Mouse (Mus musculus) mouse embryonic stem cell (cell line): Measurements from ENCODE around the gene Egfem1.

ENCODE experiments used
- in situ Hi-C, 2 experiments: fragments of 300-500 bp; cut with MboI; formaldehyde crosslinking; loops; 1 replicate in 1 of 2; 3 replicates in 1 of 2; pipeline ENCODE4 v1.14.3; 2019 to 2020; ENCODE audit warnings: low sequenced_read_pairs in 2 of 2, low pct_unique_long_range_greater_than_20kb in 1 of 2, mixed read lengths in 1 of 2; ENCODE audit not compliant: unreplicated experiment in 1 of 2

Gene Egfem1

DNA sequence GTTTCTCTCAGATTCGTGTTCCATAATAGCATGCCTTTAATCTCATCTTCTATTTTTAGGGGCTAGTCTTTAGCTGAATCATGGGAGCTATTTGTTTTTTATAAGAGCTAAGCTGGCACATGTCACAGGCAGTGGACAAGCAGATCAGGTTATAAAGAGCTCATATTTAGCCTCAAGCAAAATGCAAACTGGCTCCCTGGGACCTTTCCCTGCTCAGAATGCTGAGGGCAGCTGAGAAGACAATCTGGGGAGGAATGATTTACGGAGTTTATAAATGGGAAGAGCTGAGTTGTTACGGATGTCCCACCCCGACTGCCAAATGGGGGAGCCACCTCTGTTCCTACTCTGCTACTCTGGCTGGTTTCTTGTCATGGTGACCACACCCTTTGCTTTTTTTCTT lies 153.7 kb downstream of the Egfem1 start:
- in situ Hi-C loops = no loop called here

GRCm38 (mm10) chr3:29236517-29236916 lies 154.7 kb downstream of the Egfem1 start:
- in situ Hi-C loops = no loop called here

- in situ Hi-C loops = no loop called here
Measured at GRCm38 (mm10) chr3:29243600-29243999, 161.8 kb downstream of the Egfem1 start.

GRCm38 (mm10) chr3:29291633-29292032 lies 209.8 kb downstream of the Egfem1 start:
- in situ Hi-C loops = no loop called here

GRCm38 (mm10) chr3:29292251-29292650 lies 210.4 kb downstream of the Egfem1 start:
- in situ Hi-C loops = no loop called here

DNA sequence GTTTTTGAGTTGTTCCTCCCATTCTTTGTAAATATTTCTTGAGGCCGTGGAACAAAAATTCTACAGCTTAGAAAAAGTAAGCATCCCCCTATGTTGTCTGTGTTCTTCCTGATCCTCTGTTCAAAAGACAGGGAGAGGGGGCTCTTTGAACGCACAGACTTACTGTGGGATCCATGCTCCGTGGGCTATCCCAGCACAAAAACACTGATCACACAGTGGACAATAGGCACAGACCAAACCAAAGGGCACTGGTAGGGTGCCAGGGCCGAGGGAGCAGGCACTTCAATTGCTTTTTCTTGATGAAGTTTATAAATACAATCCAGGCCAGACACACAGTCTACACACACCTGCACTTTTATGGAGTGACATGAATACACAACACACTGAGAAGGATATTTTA lies 211.4 kb downstream of the Egfem1 start:
- in situ Hi-C loops = no loop called here

DNA sequence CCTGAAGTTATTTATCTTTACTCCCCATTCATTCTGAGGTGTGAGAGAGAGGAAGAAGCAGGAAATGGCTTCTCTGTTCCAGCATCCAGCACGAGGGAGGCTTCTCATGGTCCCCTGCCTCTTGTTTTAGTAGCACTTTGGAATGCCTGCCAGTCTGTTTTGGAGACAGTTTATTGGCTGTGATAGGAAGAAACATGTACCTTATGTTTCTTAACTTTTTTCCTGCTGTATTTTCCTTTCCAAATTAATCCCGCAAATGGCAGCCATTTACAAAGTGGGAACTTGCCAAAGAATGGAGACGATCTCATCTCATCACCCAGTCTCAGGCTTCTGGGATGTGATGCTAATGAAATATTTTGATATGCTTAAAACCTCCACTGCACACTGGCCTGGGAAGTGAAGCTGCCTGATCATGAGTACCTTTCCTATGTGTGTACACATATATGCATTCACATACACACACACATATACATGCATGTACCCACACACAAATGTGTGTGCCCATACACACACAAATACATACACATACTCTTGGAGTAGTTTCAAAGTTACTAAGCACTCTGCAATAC lies 260.5 kb downstream of the Egfem1 start:
- in situ Hi-C loops = no loop called here

- in situ Hi-C loops = no loop called here
Measured at GRCm38 (mm10) chr3:29345805-29346204, 264.0 kb downstream of the Egfem1 start.

DNA sequence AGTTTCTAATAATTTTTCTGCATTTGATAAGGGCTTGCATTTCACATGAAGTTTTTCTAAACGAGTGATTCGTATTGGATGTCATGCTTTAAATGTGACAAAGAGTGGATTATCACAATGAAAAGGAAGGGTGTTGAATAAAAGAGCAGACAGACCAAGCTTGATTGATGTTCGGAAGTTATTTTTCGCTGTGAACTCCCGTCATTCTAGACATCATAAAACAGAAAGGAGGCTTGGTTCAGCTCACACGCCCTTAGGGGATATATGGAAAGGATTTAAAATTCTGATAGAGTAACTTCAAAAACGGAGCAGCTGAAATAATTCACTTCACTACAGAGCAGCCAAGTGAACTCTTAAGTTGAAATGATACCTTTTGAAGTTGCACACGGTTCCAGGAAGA lies 285.1 kb downstream of the Egfem1 start:
- in situ Hi-C loops = no loop called here

DNA sequence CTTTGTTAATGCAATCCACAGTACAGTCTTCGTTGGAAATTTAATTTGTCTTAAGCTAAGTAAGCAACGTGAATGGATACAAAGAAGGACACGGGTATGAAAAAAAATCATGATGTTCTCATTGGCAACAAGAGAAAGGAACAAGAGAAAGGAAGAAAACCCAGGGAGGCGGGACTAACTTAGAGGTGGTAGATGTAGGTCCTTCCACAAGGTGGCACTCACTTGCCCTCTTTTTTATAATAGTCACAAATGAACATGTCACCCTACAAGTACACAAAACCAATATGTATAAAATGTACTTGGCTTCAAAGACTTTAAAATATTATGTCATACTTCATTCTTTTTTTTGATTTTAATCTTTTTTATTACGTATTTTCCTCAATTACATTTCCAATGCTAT lies 288.7 kb downstream of the Egfem1 start:
- in situ Hi-C loops = no loop called here

- in situ Hi-C loops = no loop called here
Measured at GRCm38 (mm10) chr3:29381255-29381654, 299.4 kb downstream of the Egfem1 start.

DNA sequence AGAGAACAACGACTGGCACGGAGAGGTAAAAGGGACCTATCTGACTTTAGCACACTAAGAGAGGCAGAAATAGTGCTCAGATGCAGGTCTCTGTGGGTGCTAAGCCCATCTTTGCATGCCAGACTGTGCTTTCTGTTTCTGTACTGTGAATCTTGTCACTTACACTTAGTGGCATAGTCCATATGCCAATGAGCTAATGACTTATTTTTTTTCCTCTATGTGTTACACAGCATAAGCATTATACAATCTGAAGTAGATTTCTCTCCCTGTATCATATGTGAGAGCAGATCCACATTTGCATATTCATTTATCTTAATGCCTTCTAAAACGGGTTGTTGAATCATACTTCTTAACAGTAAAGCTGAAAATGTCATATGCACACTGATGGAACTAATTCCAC lies 317.2 kb downstream of the Egfem1 start:
- in situ Hi-C loops = no loop called here

- in situ Hi-C loops = no loop called here
Measured at GRCm38 (mm10) chr3:29421634-29422033, 339.8 kb downstream of the Egfem1 start.

DNA sequence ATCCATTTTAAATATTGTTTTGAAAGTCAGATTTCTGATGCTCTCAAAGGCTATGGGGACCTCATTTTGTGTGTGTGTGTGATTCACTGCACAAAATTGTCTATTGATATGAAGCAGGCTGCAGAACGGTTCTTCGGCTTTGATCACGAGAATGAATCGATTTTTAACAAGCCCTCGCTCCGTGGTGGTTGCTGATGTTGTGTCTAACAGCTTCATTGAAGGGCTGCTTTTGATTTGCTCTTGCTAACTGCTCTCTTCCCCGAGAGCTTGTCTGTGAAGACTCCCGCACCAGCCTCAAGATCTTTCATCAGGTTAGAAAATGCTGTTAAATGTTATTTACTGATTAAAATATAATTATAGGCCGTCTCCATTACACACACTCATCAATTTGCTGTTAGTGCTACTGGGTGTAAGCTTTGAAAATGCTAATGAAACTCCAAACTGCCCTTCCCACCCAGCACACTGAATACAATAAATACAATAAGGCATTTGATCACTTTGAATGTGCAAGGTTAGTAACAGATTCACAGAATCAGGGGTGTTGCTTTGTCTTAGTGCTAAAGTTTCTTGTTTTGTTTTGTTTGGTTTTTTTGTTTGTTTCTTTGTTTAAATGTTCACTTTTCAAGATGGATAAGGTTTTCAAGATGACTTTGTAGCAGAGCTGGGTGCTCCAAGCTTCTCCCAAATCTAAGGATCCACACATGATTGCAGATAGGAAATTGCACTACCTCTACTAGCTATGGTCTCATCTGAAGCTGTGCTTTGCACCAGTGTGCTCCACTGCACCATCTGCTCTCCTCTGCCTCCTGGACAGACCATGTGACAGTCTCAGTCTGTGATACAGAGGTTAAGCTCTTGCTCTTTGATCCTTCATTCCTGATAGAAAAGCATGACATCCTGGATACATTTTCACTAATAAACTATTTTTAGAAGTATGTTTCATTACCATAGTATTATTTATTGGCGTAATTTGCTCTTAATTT lies 350.6 kb downstream of the Egfem1 start:
- in situ Hi-C loops = no loop called here

GRCm38 (mm10) chr3:29443024-29443423 lies 361.2 kb downstream of the Egfem1 start:
- in situ Hi-C loops = no loop called here

DNA sequence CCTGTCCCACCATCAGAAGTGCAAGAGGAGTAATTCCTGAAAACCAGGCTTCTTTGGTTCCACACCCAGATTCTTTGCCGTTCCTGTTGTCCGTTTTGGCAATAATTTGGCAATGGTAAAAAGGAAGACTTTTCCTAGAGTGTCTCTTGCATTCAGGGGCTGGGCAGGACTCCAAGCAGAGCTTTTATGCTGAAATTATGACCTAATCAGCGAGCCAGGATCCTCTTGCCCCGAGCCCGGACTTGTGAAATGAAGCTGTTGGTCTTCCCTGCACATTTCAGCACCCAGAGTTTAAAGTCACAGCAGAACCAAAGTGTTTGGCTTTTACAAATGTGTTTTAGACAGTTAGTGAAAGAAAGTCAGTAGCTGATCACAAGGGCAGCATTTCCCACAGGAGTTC lies 362.8 kb downstream of the Egfem1 start:
- in situ Hi-C loops = no loop called here

DNA sequence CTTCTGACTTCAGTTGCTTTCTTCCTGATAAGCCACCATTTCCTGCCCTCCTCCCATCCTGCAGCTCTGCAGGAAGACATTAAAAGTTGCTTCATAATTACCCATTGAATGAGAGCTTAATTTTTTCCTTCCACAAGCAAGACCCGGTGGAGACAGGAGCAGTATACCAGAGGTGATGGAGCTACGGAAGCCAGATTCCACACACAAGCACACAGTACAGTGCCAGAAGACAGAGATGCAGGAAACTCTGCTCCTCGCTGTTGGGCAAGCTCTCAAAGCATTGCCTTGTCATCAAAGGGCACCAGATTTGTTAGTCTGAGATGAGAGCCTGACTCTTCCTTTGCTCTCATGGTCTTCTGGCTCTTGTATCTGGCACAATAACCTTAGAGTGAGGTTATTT lies 364.3 kb downstream of the Egfem1 start:
- in situ Hi-C loops = no loop called here

- in situ Hi-C loops = no loop called here
Measured at GRCm38 (mm10) chr3:29448829-29449406, 367.1 kb downstream of the Egfem1 start.

DNA sequence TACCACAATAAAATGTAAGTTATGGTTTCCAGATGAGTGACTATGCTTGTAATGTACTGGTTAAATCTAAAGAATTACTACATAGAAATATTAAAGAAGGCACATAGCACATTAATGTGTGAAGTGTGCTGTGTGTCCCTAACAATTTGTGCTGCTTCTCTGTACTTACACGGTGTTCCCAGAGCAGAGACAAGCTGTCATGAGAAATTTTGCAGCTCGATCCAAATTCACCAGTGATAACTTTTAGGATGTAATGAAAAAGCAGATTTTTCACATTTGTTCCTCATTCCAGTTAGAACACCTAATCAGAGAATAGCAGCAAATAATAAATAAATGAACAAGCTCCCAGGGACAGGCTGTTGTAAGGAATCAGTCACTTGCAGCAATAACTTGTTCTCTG lies 416.4 kb downstream of the Egfem1 start:
- in situ Hi-C loops = no loop called here

DNA sequence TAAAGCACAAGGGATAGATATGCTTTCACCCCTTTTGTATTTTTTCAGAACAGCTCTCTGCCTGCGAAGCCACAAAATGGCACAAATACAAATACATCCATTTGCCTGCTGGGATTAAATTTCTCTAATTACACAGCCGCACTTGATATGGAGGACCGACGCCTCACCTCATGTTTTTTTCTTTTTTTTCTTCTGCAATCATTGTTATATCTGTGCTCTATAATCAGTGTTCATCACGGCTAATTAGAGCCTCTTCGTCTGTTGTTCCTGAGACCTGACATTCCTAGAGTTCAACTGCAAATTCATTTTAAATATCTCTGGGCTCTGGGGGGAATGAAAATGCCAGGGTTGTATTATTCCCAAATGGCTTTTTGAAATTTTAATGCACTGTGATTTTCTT lies 417.4 kb downstream of the Egfem1 start:
- in situ Hi-C loops = no loop called here
